Mouse (Mus musculus): ENCODE measurements around the gene Lpin1.
A peak's percentile ranks its signal among the peaks of the same experiment; 100 is the strongest.

Lpin1 gene

GRCm38 (mm10) chr12:16570371-16571060, 40.2 kb downstream of the Lpin1 start:
- no peak for DNase-seq

- DNase-seq, result no peak
Observed at GRCm38 (mm10) chr12:16568936-16569650, 41.7 kb downstream of the Lpin1 start.

GRCm38 (mm10) chr12:16568496-16568895, 42.3 kb downstream of the Lpin1 start:
- DNase-seq, result no peak

- DNase-seq, result no peak
Observed at GRCm38 (mm10) chr12:16568090-16568489, 42.7 kb downstream of the Lpin1 start.

DNA sequence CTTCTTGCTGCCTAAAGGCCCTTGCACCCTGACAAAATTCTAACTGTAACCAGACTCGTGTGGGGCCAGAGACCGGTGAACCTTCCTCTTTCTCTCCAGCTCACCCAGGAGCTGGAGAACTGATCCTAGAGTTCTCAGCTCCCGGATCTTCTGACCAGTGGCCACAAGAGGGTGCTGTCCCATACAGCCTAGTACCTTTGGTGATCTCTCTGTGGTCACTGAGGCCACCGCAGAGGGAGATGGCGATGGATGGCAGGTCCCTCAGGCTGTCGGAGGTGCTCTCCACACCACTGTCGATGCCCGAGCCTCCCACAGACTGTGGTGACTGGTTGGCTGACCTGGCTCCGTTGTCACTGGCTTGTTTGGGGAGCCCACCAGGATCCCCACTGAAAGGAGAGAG, 47.3 kb downstream of the Lpin1 start:
- no peak for DNase-seq

- no peak for DNase-seq
Observed at GRCm38 (mm10) chr12:16562647-16563046, 48.1 kb downstream of the Lpin1 start.

DNA sequence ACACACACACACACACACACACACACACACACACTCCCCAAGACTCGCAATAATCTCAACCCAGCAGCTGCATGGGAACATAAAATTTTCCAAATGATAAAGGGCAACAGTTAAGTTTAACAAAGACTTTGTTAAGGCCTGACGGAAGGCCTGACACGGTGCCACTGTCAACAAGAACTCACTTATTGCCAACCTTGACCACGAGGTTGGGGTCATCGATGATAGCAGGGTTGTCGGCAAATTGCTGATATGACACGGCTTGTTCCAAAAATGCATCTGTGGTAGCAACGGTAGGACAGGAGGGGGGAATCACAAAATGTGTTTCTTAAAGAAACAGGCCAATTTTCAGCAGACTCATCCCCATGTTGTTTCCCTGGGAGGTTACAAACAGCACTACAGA, 48.6 kb downstream of the Lpin1 start:
- no peak for DNase-seq

- no peak for DNase-seq
Observed at GRCm38 (mm10) chr12:16557271-16557670, 53.5 kb downstream of the Lpin1 start.

DNA sequence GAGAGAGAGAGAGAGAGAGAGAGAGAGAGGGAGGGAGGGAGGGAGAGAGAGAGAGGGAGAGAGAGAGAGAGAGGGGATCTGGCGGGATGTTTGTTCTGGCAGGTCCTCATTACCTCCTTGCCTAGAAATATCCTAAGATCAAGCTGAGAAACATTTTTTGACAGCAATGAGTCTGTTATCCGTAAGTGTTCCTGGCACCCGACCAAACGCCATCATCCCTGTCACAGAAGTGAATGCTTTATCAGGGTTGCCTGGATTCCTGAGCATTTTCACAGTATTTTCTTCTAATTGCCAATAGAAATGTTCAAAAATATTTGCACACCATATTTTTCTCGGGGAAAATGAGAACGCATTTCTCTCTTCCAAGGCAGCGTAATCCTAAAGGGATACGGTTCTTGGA, 56.6 kb downstream of the Lpin1 start:
- no peak for DNase-seq

DNA sequence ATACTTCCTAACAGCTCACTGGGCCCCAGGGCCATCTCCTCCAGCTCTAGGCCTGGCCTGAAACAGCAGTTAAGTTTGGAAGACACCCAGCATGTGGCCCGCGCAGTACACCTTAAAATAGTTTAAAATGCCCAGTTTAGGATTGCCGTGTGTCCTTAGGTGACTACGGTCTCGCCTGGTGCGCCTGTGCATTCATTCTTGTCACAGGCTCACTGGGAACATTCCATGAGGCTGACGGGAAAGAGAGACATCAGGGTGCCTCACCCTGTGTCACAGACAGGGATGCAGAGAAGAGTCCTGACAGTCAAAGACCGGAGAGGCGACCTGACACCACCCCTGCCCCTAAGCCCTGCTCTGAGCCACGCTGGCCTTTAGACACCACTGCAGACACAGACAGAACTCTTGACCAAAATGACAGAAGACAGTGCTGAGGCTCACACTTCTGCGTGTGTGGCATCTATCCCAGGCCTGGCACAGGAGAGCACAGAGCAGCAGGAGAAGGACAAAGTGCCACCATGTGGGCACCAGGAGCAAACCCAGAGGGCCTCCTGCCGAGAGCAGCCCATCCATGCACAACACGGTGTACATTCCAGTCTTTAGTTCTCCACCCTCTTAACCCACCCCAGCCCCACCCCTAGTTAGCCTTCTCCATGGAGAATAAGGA, 58.5 kb downstream of the Lpin1 start:
- DNase-seq, result no peak

GRCm38 (mm10) chr12:16550983-16551454, 59.7 kb downstream of the Lpin1 start:
- DNase-seq, result no peak

DNA sequence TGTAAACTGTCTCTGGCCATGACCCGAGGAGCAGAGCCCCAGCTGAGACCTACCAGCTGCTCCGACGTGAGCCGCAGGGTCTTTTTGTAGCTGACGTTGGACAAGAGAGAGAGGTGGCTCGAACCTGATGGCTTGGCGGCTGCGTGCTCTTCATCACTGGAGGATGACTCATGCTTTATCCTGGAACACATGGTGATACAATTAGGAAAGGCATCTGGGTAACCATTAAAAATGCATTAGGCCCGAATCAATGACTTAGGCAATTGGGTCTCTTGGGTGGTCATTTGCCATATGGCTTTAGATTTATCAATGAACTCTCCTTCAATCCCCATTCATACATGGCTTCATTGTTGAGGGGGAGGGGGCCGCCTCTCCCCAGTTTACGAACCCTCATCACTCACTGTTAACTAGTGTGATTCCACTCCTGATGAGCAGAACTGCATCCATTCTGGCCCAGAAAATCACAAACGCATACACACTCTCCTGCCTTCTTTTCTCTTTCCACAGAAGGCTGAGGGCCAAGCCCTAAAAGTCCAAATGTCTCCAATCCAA, 61.9 kb downstream of the Lpin1 start:
- DNase-seq, result no peak

DNA sequence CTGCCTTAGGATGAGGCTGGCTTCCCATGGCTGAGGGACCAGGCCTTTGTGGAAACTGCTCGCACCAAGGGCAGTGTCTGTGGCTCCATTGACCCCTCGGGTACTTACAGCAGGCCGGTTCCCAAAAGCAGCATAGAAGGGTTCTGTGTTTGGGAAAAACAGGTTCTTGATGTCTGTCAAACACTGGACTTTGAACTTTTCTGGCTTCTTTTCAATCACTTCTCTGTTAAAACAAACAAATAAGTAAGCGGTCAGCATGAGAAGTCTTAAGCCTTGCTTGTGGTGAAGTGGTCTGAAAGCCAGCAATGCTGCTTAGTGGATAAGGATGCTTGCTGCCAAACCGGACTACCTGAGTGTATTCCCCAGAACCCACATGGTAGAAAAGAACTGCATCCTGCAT, 69.2 kb downstream of the Lpin1 start:
- DNase-seq, result no peak

GRCm38 (mm10) chr12:16540712-16541111, 70.1 kb downstream of the Lpin1 start:
- no peak for DNase-seq

DNA sequence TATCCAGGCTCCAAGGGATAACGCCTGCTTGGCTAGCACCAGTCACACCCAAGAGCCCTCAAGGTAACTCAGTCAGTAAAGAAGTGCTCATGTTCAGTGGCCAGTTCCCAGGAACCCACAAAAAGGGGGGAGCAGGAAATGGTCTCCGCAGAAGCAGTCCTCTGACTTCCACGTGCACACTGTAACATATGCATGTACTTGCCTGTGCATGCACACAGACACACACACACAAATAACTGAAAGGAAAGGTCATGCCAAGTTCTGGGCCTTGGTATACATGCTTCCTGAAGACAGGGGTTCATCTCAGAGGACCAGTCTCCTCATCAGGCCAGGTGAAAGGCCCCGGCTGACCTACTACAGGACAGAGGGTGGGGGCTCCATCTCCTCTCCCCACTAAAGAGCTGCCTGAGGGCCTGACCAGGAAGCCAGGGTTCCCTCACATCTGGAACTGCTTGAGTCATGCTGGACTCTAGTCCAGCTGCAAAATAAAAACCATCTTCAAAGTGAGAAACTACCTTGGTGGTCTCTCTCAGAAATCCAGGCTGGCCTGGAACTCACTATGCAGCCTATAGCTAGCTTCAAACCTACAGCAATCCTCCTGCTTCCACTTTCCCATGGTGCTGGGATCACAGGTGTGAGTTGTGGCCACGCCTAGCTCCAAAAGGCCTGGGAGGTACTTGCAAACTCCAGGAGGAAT, 70.7 kb downstream of the Lpin1 start:
- no peak for DNase-seq

DNA sequence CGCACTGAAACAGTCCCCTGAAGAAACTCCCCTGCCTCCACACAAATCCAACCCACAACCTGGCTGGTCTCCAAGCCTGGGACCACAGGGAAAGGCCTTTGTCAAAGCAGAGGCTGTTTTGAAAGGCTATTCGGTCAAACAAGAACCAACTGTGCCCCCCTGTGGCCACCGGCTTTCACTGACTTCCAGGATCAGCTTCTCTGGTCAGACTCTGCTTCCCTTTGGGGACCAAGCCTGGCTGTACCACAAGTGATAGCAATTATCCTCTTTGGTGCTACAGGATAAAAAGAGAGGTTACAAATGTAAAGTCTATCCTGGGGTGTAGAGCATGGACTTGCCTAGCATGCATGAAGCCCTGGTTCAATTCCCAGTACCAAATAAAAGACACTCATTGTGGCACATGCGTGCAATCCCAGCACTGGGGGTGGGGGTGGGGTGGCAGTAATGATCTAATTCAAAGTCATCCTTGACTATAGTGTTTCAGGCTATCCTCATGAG, 77.4 kb downstream of the Lpin1 start:
- peak; percentile 78 for DNase-seq

GRCm38 (mm10) chr12:16532860-16533230, 77.9 kb downstream of the Lpin1 start:
- DNase-seq, result no peak

DNA sequence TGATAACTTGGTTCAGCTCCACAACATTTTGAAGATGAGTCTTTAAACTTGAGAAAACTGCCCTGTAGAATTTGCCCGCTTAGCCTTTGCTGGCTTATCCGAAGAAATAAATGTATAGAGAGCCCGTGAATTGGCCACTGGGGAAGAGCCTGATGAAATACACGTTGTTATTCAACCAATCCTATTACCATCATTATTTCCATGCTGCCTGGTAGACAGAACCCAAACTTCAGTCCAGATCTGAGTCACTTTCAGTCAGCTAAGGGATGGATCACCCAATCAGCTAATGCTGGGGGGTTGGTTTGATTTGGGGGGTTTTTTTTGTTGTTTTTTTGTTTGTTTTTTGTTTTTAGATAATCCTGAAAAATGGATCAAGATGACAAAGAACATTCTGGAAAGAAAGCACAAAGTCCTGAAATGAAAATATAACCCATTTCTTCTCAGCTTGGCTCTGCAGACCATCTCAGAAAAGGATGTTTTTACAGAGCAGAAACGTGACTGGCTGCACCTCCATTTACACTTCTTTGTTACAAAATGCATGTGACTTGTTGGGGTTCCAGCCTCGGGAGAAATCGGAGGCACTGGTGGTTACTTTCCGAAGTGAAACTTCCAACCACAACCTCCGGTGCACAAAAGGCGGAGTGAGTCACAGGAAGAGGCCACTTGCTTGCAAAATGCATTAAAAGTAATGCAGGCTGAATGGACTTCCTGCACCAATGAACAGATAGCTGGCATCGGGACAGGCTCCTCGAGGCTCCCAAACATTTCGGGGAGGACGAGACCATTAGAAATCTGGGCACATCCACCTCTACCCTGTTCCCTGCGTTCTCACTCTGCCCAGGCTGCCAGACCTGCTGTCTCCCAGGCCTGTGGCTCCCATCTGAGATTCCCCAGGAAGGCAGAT, 78.6 kb downstream of the Lpin1 start:
- DNase-seq, result no peak

GRCm38 (mm10) chr12:16528650-16529049, 82.1 kb downstream of the Lpin1 start:
- no peak for DNase-seq

- no peak for DNase-seq
Observed at GRCm38 (mm10) chr12:16527941-16528340, 82.8 kb downstream of the Lpin1 start.

DNA sequence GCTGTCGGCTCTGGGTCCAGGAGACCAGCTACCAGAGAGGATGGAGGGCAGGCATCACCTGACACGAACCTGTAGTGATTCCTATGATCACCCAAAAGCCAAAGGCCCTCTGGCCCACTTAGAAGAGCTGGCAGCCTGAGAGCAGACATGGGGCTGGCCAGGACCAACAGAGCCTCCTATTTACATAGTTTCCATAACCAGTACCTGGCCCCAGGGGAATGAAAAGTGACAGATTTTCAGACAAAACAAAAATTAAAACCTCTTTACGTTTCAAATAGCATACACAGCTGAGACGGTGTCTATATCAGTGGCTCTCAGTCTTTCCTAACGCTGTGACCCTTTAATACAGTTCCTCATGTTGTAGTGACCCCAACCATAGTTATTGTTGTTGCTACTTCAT, 83.9 kb downstream of the Lpin1 start:
- no peak for DNase-seq

DNA sequence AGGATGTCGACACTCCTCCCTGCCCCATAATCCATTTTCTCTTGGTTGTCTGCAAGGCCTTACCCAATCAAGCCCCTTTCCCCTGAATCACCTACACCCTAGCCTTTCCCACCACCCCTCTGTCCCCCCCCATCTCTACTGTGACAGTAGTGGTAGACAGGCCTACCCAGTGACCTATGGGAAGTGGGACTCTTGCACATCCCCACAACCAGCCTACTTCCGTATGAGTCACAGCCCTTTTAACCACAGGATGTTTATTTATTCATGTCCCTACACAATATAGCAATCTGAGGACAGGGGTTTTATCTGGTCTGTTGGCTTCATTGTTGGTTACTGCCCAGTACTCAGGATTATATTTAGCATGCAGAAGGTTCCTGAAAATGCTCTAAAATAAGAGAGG, 84.6 kb downstream of the Lpin1 start:
- no peak for DNase-seq

Data from right cerebral cortex, postnatal 25 days (tissue).